Mouse (Mus musculus) erythroblast, adult 5-6 weeks (primary cell): ENCODE results near the gene Gjc3. TPM values are rescaled to one million over a fixed set of nuclear protein-coding genes. Genes with fewer than 3 reads are reported as not detected.
"Not testable (repeated sequence)": the region's sequence is repeated elsewhere in the genome, so short reads cannot be mapped to it uniquely, and the experiment has no call there.

Source experiments
- ATAC-seq: replicated peaks from 2 replicates; pipeline ENCODE4 v1.8.0; 2016; ENCODE audit warnings: moderate number of reproducible peaks, mild to moderate bottlenecking, moderate TSS enrichment, inconsistent platforms; ENCODE audit not compliant: poor library complexity, low FRiP score, severe bottlenecking
- total RNA-seq, 2 experiments: library from RNA; stranded (forward) in 1 of 2; stranded (reverse) in 1 of 2; fragments of 150-400 nt in 1 of 2; fragments of 200-764, 138-1000 nt in 1 of 2; gene quantifications; 2 replicates each; pipeline versions ENCODE4 v1.2.3 to v1.2.4; 2015 to 2017; ENCODE audit warnings: low replicate concordance in 2 of 2

The Gjc3 gene
- total RNA-seq (2015; ENCODE audit: low replicate concordance) (not detected in 2 replicates), total RNA-seq (2017; ENCODE audit: low replicate concordance) (not detected in 2 replicates)

GRCm38 (mm10) chr5:137962945-137963344 lies at the start of gene Gjc3:
Gjc3 (minus strand) TSS chr5:137963098.
- ATAC-seq = no peak

GRCm38 (mm10) chr5:138012382-138012781 lies 49.5 kb upstream of the Gjc3 start:
- no peak for ATAC-seq

- no peak for ATAC-seq
Measured at GRCm38 (mm10) chr5:138009437-138009836, 46.5 kb upstream of the Gjc3 start.

- no peak for ATAC-seq
Measured at GRCm38 (mm10) chr5:137986351-137986750, 23.5 kb upstream of the Gjc3 start.

GRCm38 (mm10) chr5:137981300-137981699 lies 18.4 kb upstream of the Gjc3 start, which contains the start of gene Azgp1:
Azgp1 (plus strand) TSS chr5:137981520.
- no peak for ATAC-seq

GRCm38 (mm10) chr5:137979081-137979480 lies 16.2 kb upstream of the Gjc3 start:
- ATAC-seq = no peak

GRCm38 (mm10) chr5:137977291-137977690 lies 14.4 kb upstream of the Gjc3 start:
- no peak for ATAC-seq

- no peak for ATAC-seq
Measured at GRCm38 (mm10) chr5:137975434-137975833, 12.5 kb upstream of the Gjc3 start.

GRCm38 (mm10) chr5:137974724-137975123 lies 11.8 kb upstream of the Gjc3 start:
- ATAC-seq = no peak

GRCm38 (mm10) chr5:137973738-137974137 lies 10.8 kb upstream of the Gjc3 start:
- no peak for ATAC-seq

- ATAC-seq = no peak
Measured at GRCm38 (mm10) chr5:137973161-137973560, 10.3 kb upstream of the Gjc3 start.

GRCm38 (mm10) chr5:137966492-137966891 lies 3.6 kb upstream of the Gjc3 start:
- no peak for ATAC-seq

- no peak for ATAC-seq
Measured at GRCm38 (mm10) chr5:137956404-137956803, 6.5 kb downstream of the Gjc3 start.

GRCm38 (mm10) chr5:137951218-137951617 lies 11.7 kb downstream of the Gjc3 start:
- no peak for ATAC-seq

- ATAC-seq = no peak
Measured at GRCm38 (mm10) chr5:137947303-137947702, 15.6 kb downstream of the Gjc3 start.

- ATAC-seq = no peak
Measured at GRCm38 (mm10) chr5:137943133-137943532, 19.8 kb downstream of the Gjc3 start.

GRCm38 (mm10) chr5:137940948-137941347 lies 21.9 kb downstream of the Gjc3 start:
- no peak for ATAC-seq

GRCm38 (mm10) chr5:137937238-137937637 lies 25.7 kb downstream of the Gjc3 start:
- ATAC-seq = no peak

GRCm38 (mm10) chr5:137936486-137936885 lies 26.4 kb downstream of the Gjc3 start:
- no peak for ATAC-seq

- ATAC-seq = not testable (repeated sequence)
Measured at GRCm38 (mm10) chr5:137933934-137934333, 29.0 kb downstream of the Gjc3 start.

GRCm38 (mm10) chr5:137928439-137928838 lies 34.5 kb downstream of the Gjc3 start:
- ATAC-seq = no peak

- no peak for ATAC-seq
Measured at GRCm38 (mm10) chr5:137922171-137922570, 40.7 kb downstream of the Gjc3 start.
